Mouse (Mus musculus): ENCODE results near the gene Sync. TPM values are rescaled to one million over a fixed set of nuclear protein-coding genes. Genes with fewer than 3 reads are reported as not detected.

Sync gene
- polyA plus RNA-seq, 1 experiment: 0.40 TPM

GRCm38 (mm10) chr4:129346481-129347154 lies 59.2 kb downstream of the Sync start:
- Histone ChIP-seq H3K36me3 (ENCODE audit: control insufficient read depth, insufficient read depth, low read length) (0 out of 2 replicates have a peak, but pooled peaks cover 1% of the 10 kb centered on the region), H3K27ac (ENCODE audit: control insufficient read depth, insufficient read depth, low read depth, low read length) (no peak overlapping the region), H3K4me3 (ENCODE audit: control insufficient read depth, low read depth, low read length) (no peak overlapping the region), H3K27me3 (ENCODE audit: control insufficient read depth, insufficient read depth, low read length) (no peaks in the 10 kb centered on the region), H3K4me1 (ENCODE audit: control insufficient read depth, insufficient read depth, low read length) (no peaks in the 10 kb centered on the region; the same call in 1 of the 2 replicates)
- TF ChIP-seq POLR2A (IDR thresholded peaks at IDR 0.05; ENCODE audit: control insufficient read depth, low read depth, low read length) (no peak), CTCF (IDR thresholded peaks at IDR 0.05; ENCODE audit: control insufficient read depth, insufficient read depth, insufficient replicate concordance, low read depth, low read length) (no peak)

- no peaks in the 10 kb centered on the region for H3K36me3 ChIP-seq (ENCODE audit: control insufficient read depth, insufficient read depth, low read length)
- no peak overlapping the region for H3K27ac ChIP-seq (ENCODE audit: control insufficient read depth, insufficient read depth, low read depth, low read length)
- peak; percentile 82; the same call in 1 of the 2 replicates for TF ChIP-seq CTCF (IDR thresholded peaks at IDR 0.05; ENCODE audit: control insufficient read depth, insufficient read depth, insufficient replicate concordance, low read depth, low read length)
- TF ChIP-seq POLR2A (IDR thresholded peaks at IDR 0.05; ENCODE audit: control insufficient read depth, low read depth, low read length): no peak
Observed at GRCm38 (mm10) chr4:129350644-129351043, 63.2 kb downstream of the Sync start.

DNA sequence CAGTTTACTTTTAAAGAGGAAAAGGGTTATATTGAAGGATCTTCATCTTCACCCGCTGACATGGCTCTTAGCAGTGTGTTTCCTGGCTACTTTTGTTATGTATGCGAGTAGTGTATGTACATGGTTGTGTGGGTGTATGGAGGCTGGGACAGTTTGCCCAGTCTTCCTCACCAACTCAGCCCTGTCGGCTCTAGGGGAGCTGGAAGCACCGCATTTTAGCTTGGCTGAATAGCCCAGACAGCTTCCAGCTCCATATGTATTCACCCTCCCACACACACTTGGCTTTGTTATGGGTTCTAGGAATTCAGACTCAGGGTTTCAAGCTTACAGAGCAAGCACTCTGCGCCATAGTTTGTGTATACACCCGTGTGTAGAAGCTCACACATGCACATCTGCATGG lies 63.7 kb downstream of the Sync start:
- Histone ChIP-seq H3K4me1 (ENCODE audit: control insufficient read depth, insufficient read depth, low read length) (no peaks in the 10 kb centered on the region; the same call in 1 of the 2 replicates), H3K27ac (ENCODE audit: control insufficient read depth, insufficient read depth, low read depth, low read length) (no peak overlapping the region), H3K36me3 (ENCODE audit: control insufficient read depth, insufficient read depth, low read length) (no peaks in the 10 kb centered on the region), H3K27me3 (ENCODE audit: control insufficient read depth, insufficient read depth, low read length) (no peaks in the 10 kb centered on the region), H3K4me3 (ENCODE audit: control insufficient read depth, low read depth, low read length) (no peak overlapping the region)
- no peak for TF ChIP-seq POLR2A (IDR thresholded peaks at IDR 0.05; ENCODE audit: control insufficient read depth, low read depth, low read length)
- TF ChIP-seq CTCF (IDR thresholded peaks at IDR 0.05; ENCODE audit: control insufficient read depth, insufficient read depth, insufficient replicate concordance, low read depth, low read length): no peak

More at GRCm38 (mm10) chr4:129350644-129351043, 63.2 kb downstream of the Sync start:
- no peaks in the 10 kb centered on the region for H3K27me3 ChIP-seq (ENCODE audit: control insufficient read depth, insufficient read depth, low read length)
- no peaks in the 10 kb centered on the region; the same call in 1 of the 2 replicates for H3K4me1 ChIP-seq (ENCODE audit: control insufficient read depth, insufficient read depth, low read length)
- no peak overlapping the region for H3K4me3 ChIP-seq (ENCODE audit: control insufficient read depth, low read depth, low read length)

GRCm38 (mm10) chr4:129353176-129353575 lies 65.8 kb downstream of the Sync start:
- no peaks in the 10 kb centered on the region for H3K27me3 ChIP-seq (ENCODE audit: control insufficient read depth, insufficient read depth, low read length)
- no peak overlapping the region for H3K4me3 ChIP-seq (ENCODE audit: control insufficient read depth, low read depth, low read length)
- no peaks in the 10 kb centered on the region for H3K36me3 ChIP-seq (ENCODE audit: control insufficient read depth, insufficient read depth, low read length)
- no peak overlapping the region for H3K27ac ChIP-seq (ENCODE audit: control insufficient read depth, insufficient read depth, low read depth, low read length)
- no peaks in the 10 kb centered on the region for H3K4me1 ChIP-seq (ENCODE audit: control insufficient read depth, insufficient read depth, low read length)
- no peak for TF ChIP-seq CTCF (IDR thresholded peaks at IDR 0.05; ENCODE audit: control insufficient read depth, insufficient read depth, insufficient replicate concordance, low read depth, low read length)
- no peak for TF ChIP-seq POLR2A (IDR thresholded peaks at IDR 0.05; ENCODE audit: control insufficient read depth, low read depth, low read length)

DNA sequence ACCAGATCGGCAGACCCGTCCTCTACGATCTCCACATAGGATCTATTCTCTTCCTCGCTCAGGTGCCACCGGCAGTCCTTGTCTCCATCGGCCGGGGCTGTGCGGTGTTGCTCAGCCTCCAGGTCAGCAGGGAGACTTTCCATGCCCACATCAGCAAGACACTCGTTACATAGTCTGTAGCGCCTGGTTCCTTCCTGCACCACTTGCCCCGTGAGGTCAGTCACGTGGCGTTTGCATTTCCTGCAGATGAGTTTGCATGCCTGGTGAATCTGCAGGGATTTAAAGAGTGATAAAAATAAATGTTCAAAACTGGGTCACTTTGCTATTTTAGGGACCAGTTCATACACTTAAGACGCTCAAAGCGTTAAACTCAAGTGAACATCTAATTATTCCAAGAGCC lies 66.8 kb downstream of the Sync start:
- Histone ChIP-seq H3K36me3 (ENCODE audit: control insufficient read depth, insufficient read depth, low read length) (no peaks in the 10 kb centered on the region), H3K4me3 (ENCODE audit: control insufficient read depth, low read depth, low read length) (no peak overlapping the region), H3K27ac (ENCODE audit: control insufficient read depth, insufficient read depth, low read depth, low read length) (no peak overlapping the region), H3K27me3 (ENCODE audit: control insufficient read depth, insufficient read depth, low read length) (no peaks in the 10 kb centered on the region), H3K4me1 (ENCODE audit: control insufficient read depth, insufficient read depth, low read length) (no peaks in the 10 kb centered on the region)
- TF ChIP-seq POLR2A (IDR thresholded peaks at IDR 0.05; ENCODE audit: control insufficient read depth, low read depth, low read length): no peak
- no peak for TF ChIP-seq CTCF (IDR thresholded peaks at IDR 0.05; ENCODE audit: control insufficient read depth, insufficient read depth, insufficient replicate concordance, low read depth, low read length)

DNA sequence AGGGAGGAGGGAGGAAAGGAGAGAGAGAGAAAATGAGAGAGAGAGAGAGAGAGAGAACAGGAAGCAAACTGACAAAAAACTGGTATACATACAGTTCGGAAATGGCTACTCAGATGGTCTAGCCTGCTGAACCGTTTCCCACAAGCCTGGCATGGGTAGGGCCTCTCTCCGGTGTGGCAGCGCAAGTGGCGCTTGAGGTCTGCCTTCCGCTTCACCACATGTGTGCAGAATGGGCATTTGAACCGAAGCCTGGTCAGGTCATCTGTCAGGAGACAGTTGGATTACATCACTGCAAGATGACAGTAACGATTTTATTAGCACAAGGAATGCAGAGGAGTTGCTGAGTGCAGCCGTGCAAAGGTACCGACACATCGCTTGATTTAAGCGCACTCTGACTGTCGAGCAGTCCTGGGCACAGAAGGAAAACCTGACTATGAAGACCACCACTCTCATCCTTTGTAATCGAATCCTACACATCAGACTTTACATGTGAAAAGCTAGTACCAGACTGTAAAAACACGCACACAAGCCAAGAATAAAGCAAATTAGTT lies 70.3 kb downstream of the Sync start:
- no peak for TF ChIP-seq POLR2A (IDR thresholded peaks at IDR 0.05; ENCODE audit: control insufficient read depth, low read depth, low read length)
- no peak for TF ChIP-seq CTCF (IDR thresholded peaks at IDR 0.05; ENCODE audit: control insufficient read depth, insufficient read depth, insufficient replicate concordance, low read depth, low read length)
- Histone ChIP-seq H3K4me3 (ENCODE audit: control insufficient read depth, low read depth, low read length) (no peak overlapping the region), H3K27ac (ENCODE audit: control insufficient read depth, insufficient read depth, low read depth, low read length) (no peak overlapping the region), H3K27me3 (ENCODE audit: control insufficient read depth, insufficient read depth, low read length) (no peaks in the 10 kb centered on the region), H3K4me1 (ENCODE audit: control insufficient read depth, insufficient read depth, low read length) (no peaks in the 10 kb centered on the region), H3K36me3 (ENCODE audit: control insufficient read depth, insufficient read depth, low read length) (no peaks in the 10 kb centered on the region)

Other genes starting within 250 kb of the Sync start
- 515 and 590 TPM in 2 replicates for gene Rnf19b, start 229.3 kb upstream of the Sync start, polyA plus RNA-seq (2012; rRNA removed)
- 0.42 and 2.4 TPM in 2 replicates for gene Tmem54, start 182.1 kb upstream of the Sync start, polyA plus RNA-seq (2012; rRNA removed)
- 9.3 and 10.2 TPM in 2 replicates for gene Hpca, start 165.6 kb upstream of the Sync start, polyA plus RNA-seq (2012; rRNA removed)
- gene Fndc5, start 150.6 kb upstream of the Sync start, polyA plus RNA-seq (2012; rRNA removed): 9.1 and 11.0 TPM in 2 replicates
- gene S100pbp, start 97.9 kb upstream of the Sync start, polyA plus RNA-seq (2012; rRNA removed): 26.8 and 34.6 TPM in 2 replicates
- gene Yars, start 97.9 kb upstream of the Sync start, polyA plus RNA-seq (2012; rRNA removed): 9.5 and 11.9 TPM in 2 replicates
- 1.4 and 2.5 TPM in 2 replicates for gene C77080, start 26.2 kb upstream of the Sync start, polyA plus RNA-seq (2012; rRNA removed)
- 46.1 and 51.5 TPM in 2 replicates for gene Rbbp4, start 47.8 kb downstream of the Sync start, polyA plus RNA-seq (2012; rRNA removed)
- 19.1 and 20.7 TPM in 2 replicates for gene Zbtb8os, start 48.1 kb downstream of the Sync start, polyA plus RNA-seq (2012; rRNA removed)
- gene Zbtb8a, start 90.5 kb downstream of the Sync start, polyA plus RNA-seq (2012; rRNA removed): 4.6 and 5.6 TPM in 2 replicates
- 1.0 and 1.3 TPM in 2 replicates for gene Zbtb8b, start 153.2 kb downstream of the Sync start, polyA plus RNA-seq (2012; rRNA removed)
- 35.5 and 38.2 TPM in 2 replicates for gene Bsdc1, start 174.0 kb downstream of the Sync start, polyA plus RNA-seq (2012; rRNA removed)
- gene Tssk3, start 203.4 kb downstream of the Sync start, polyA plus RNA-seq (2012; rRNA removed): 252 and 267 TPM in 2 replicates
- gene Fam229a, start 203.6 kb downstream of the Sync start, polyA plus RNA-seq (2012; rRNA removed): 945 and 1,232 TPM in 2 replicates
- gene Marcksl1, start 226.0 kb downstream of the Sync start, polyA plus RNA-seq (2012; rRNA removed): 55.6 and 69.9 TPM in 2 replicates